Comparison of ENCODE assay signal across 12 mouse cellular contexts in genomic region chr7:99183751-99184150, GRCm38 (mm10). TPM values are rescaled to one million over a fixed set of nuclear protein-coding genes. Genes with fewer than 3 reads are reported as not detected.
DNase-seq lines count a peak whose midpoint lies in the region; ATAC-seq and TF ChIP-seq lines count a peak whose summit lies in the region.
"Had no signal": no experiment of that assay in that cellular context is flagged by ENCODE, and none has a peak within 500 bp of the region (broad histone marks: within the 10 kb centered on the region; RNA-seq: fewer than 3 reads in every experiment).

No protein-coding gene starts in this region.

- peaks cover 12% of the 10 kb centered on the region; the same call in 1 of the 2 replicates for H3K27me3 ChIP-seq in limb, embryonic 13.5 days
- peaks cover 24% of the 10 kb centered on the region for H3K27me3 ChIP-seq in limb, embryonic 10.5 days (ENCODE audit: low read depth, poor library complexity, severe bottlenecking)
- peaks cover 33% of the 10 kb centered on the region for H3K27me3 ChIP-seq in midbrain, embryonic 13.5 days

- no peak overlapping the region for H3K9ac ChIP-seq in limb, embryonic 13.5 days
- no peak overlapping the region for H3K9ac ChIP-seq in midbrain, embryonic 13.5 days (replicated peaks)

- H3K9me3 ChIP-seq in limb, embryonic 13.5 days: no peaks in the 10 kb centered on the region
- no peaks in the 10 kb centered on the region for H3K9me3 ChIP-seq in limb, embryonic 10.5 days (replicated peaks)
- no peaks in the 10 kb centered on the region for H3K9me3 ChIP-seq in midbrain, embryonic 13.5 days
- H3K9me3 ChIP-seq: G1E had no signal

- H3K27ac ChIP-seq in limb, embryonic 13.5 days: no peak overlapping the region
- H3K27ac ChIP-seq in limb, embryonic 10.5 days: no peak overlapping the region
- peak overlapping the region; percentile 40; the same call in 1 of the 2 replicates for H3K27ac ChIP-seq in bone marrow macrophage, adult 2 months (ENCODE audit: insufficient read depth, low read depth, low read length)
- no peak overlapping the region for H3K27ac ChIP-seq in midbrain, embryonic 13.5 days

- WGBS in limb, embryonic 13.5 days: 75% methylated on average over 6 of the region's 6 CpGs
- WGBS in limb, embryonic 10.5 days: 75% methylated on average over 6 of the region's 6 CpGs
- 67% methylated on average over 6 of the region's 6 CpGs for WGBS in midbrain, embryonic 13.5 days

- peak overlapping the region; percentile 96 for H3K4me2 ChIP-seq in limb, embryonic 13.5 days (replicated peaks)
- H3K4me2 ChIP-seq in midbrain, embryonic 13.5 days (replicated peaks): peak overlapping the region; percentile 86

- H3K4me3 ChIP-seq in limb, embryonic 13.5 days: no peak overlapping the region
- no peak overlapping the region for H3K4me3 ChIP-seq in limb, embryonic 10.5 days
- H3K4me3 ChIP-seq in bone marrow macrophage, adult 2 months (ENCODE audit: insufficient read depth, low read length): peak overlapping the region; percentile 65; the same call in 1 of the 2 replicates
- no peak overlapping the region for H3K4me3 ChIP-seq in midbrain, embryonic 13.5 days (replicated peaks)

- no peak for ATAC-seq in limb, embryonic 13.5 days (ENCODE audit: low FRiP score, low read depth)
- peak; percentile 67 for ATAC-seq in granulocyte monocyte progenitor cell, adult 5-6 weeks (replicated peaks; ENCODE audit: poor library complexity, severe bottlenecking)
- no peak for ATAC-seq in midbrain, embryonic 13.5 days

- TF ChIP-seq POLR2A in bone marrow macrophage, adult 2 months (IDR thresholded peaks at IDR 0.05; ENCODE audit: borderline replicate concordance, low read depth, low read length): no peak

- no peaks in the 10 kb centered on the region for H3K36me3 ChIP-seq in limb, embryonic 13.5 days
- H3K36me3 ChIP-seq in limb, embryonic 10.5 days: no peaks in the 10 kb centered on the region
- H3K36me3 ChIP-seq in midbrain, embryonic 13.5 days: no peaks in the 10 kb centered on the region
- H3K36me3 ChIP-seq: G1E had no signal

- TF ChIP-seq CTCF in bone marrow macrophage, adult 2 months (IDR thresholded peaks at IDR 0.05; ENCODE audit: low read depth, low read length): no peak

- peaks cover 9% of the 10 kb centered on the region; the same call in 1 of the 2 replicates for H3K4me1 ChIP-seq in limb, embryonic 13.5 days
- peaks cover 19% of the 10 kb centered on the region for H3K4me1 ChIP-seq in limb, embryonic 10.5 days
- peaks cover 8% of the 10 kb centered on the region for H3K4me1 ChIP-seq in bone marrow macrophage, adult 2 months (ENCODE audit: control insufficient read depth, insufficient read depth, low read length)
- H3K4me1 ChIP-seq in midbrain, embryonic 13.5 days (replicated peaks): peaks cover 18% of the 10 kb centered on the region

- no peak for DNase-seq in limb, embryonic 10.5 days (ENCODE audit: low spot score)
- no peak for DNase-seq in cerebellum, adult 18-20 months
- no peak for DNase-seq in kidney, adult 8-10 months
- no peak for DNase-seq in left cerebral cortex, adult 18-20 months (ENCODE audit: low spot score in 2 of 2)
- DNase-seq: adrenal gland, adult 8-10 months; right cerebral cortex, postnatal 4 days had no signal

RNA-seq across cellular contexts. Expression of gene Dgat2, which starts 1.2 kb away (rescaled TPM):
- polyA plus RNA-seq in limb, embryonic 13.5 days (2015; fragmentation: Nextera tagmentation; extraction: Ambion mirVana): 15.0 and 15.8 TPM in 2 replicates
- 14.2 and 15.0 TPM in 2 replicates for polyA plus RNA-seq in limb, embryonic 10.5 days (2016; fragmentation: Nextera tagmentation; extraction: Ambion mirVana)
- polyA plus RNA-seq in bone marrow macrophage, adult 2 months (2012; ENCODE audit: insufficient read depth, insufficient read length, missing spikeins): 0.35 and 0.56 TPM in 2 replicates
- total RNA-seq in granulocyte monocyte progenitor cell, adult 5-6 weeks (2014; fragmentation: Nextera tagmentation): 9.6 and 13.9 TPM in 2 replicates
- 6.7 and 7.9 TPM in 2 replicates for total RNA-seq in granulocyte monocyte progenitor cell, adult 5-6 weeks (2017)
- polyA plus RNA-seq in midbrain, embryonic 13.5 days (2015; fragmentation: Nextera tagmentation; extraction: Ambion mirVana): 11.1 and 12.8 TPM in 2 replicates
- total RNA-seq in left cerebral cortex, adult 18-20 months (2021): 10 to 100 TPM; 57.5 to 63.0 TPM

RNA-seq across cellular contexts. Expression of gene Uvrag, which starts 42.8 kb away (rescaled TPM):
- 15.7 and 16.4 TPM in 2 replicates for polyA plus RNA-seq in limb, embryonic 13.5 days (2015; fragmentation: Nextera tagmentation; extraction: Ambion mirVana)
- polyA plus RNA-seq in limb, embryonic 10.5 days (2016; fragmentation: Nextera tagmentation; extraction: Ambion mirVana): 10.5 and 12.0 TPM in 2 replicates
- 48.2 and 61.3 TPM in 2 replicates for polyA plus RNA-seq in bone marrow macrophage, adult 2 months (2012; ENCODE audit: insufficient read depth, insufficient read length, missing spikeins)
- total RNA-seq in granulocyte monocyte progenitor cell, adult 5-6 weeks (2014; fragmentation: Nextera tagmentation): 25.7 and 31.0 TPM in 2 replicates
- total RNA-seq in granulocyte monocyte progenitor cell, adult 5-6 weeks (2017): 26.8 and 38.7 TPM in 2 replicates
- 13.1 and 16.3 TPM in 2 replicates for polyA plus RNA-seq in midbrain, embryonic 13.5 days (2015; fragmentation: Nextera tagmentation; extraction: Ambion mirVana)
- 10 to 100 TPM; 51.7 to 56.8 TPM for total RNA-seq in left cerebral cortex, adult 18-20 months (2021)

RNA-seq across cellular contexts. Expression of gene Mogat2, which starts 54.7 kb away (rescaled TPM):
- 5.8 and 7.1 TPM in 2 replicates for polyA plus RNA-seq in limb, embryonic 13.5 days (2015; fragmentation: Nextera tagmentation; extraction: Ambion mirVana)
- 78.6 and 124 TPM in 2 replicates for polyA plus RNA-seq in limb, embryonic 10.5 days (2016; fragmentation: Nextera tagmentation; extraction: Ambion mirVana)
- not detected in 2 replicates for polyA plus RNA-seq in bone marrow macrophage, adult 2 months (2012; ENCODE audit: insufficient read depth, insufficient read length, missing spikeins)
- 1.5 and 6.2 TPM in 2 replicates for total RNA-seq in granulocyte monocyte progenitor cell, adult 5-6 weeks (2014; fragmentation: Nextera tagmentation)
- total RNA-seq in granulocyte monocyte progenitor cell, adult 5-6 weeks (2017): 3.6 and 4.8 TPM in 2 replicates
- polyA plus RNA-seq in midbrain, embryonic 13.5 days (2015; fragmentation: Nextera tagmentation; extraction: Ambion mirVana): 2.2 and 3.0 TPM in 2 replicates
- total RNA-seq in left cerebral cortex, adult 18-20 months (2021): not detected
- total RNA-seq: G1E; heart, postnatal 25 days had no signal
